Mouse (Mus musculus) stomach, embryonic 15.5 days (tissue): ENCODE data around the gene Mslnl. TPM values are rescaled to one million over a fixed set of nuclear protein-coding genes. Genes with fewer than 3 reads are reported as not detected.

Experiments used
- ATAC-seq: fragments of 200-750 bp; cut with Nextera tagmentation; 2 replicates; pipeline ENCODE4 v1.8.0; 2017; ENCODE audit warnings: low read depth, moderate number of reproducible peaks, moderate TSS enrichment; ENCODE audit not compliant: insufficient read depth, low FRiP score
- H3K27ac ChIP-seq: fragments of 300-500 bp; sonication (generic); 2 replicates; pipeline ENCODE4 v1.5.1; 2015; ENCODE audit warnings: mild to moderate bottlenecking, inconsistent platforms
- H3K27me3 ChIP-seq: fragments of 300-500 bp; sonication (generic); replicated peaks from 2 replicates; pipeline ENCODE4 v1.6.1; 2015; ENCODE audit warnings: inconsistent platforms
- H3K36me3 ChIP-seq: fragments of 300-500 bp; sonication (generic); 2 replicates; pipeline ENCODE4 v1.6.1; 2015; ENCODE audit warnings: inconsistent platforms
- H3K4me1 ChIP-seq: fragments of 300-500 bp; sonication (generic); 2 replicates; pipeline ENCODE4 v1.6.1; 2015; ENCODE audit warnings: inconsistent platforms
- H3K4me2 ChIP-seq: fragments of 300-500 bp; sonication (generic); 2 replicates; pipeline ENCODE4 v1.6.1; 2015; ENCODE audit warnings: mild to moderate bottlenecking, inconsistent platforms
- H3K4me3 ChIP-seq: fragments of 300-500 bp; sonication (generic); replicated peaks from 2 replicates; pipeline ENCODE4 v1.5.1; 2015; ENCODE audit warnings: inconsistent platforms
- H3K9ac ChIP-seq: fragments of 300-500 bp; sonication (generic); 2 replicates; pipeline ENCODE4 v1.6.1; 2015; ENCODE audit warnings: inconsistent platforms
- H3K9me3 ChIP-seq: fragments of 300-500 bp; sonication (generic); 2 replicates; pipeline ENCODE4 v1.6.1; 2016; ENCODE audit warnings: inconsistent platforms
- WGBS: fragments of 180-500 bp; shearing (Covaris S2); methylation state at CpG from one replicate; pipeline ENCODE4 v1.1.7; 2015; 5-methylcytosine and 5-hydroxymethylcytosine counted together
- polyA plus RNA-seq: library from polyadenylated mRNA; unstranded; fragments of >200 nt; fragmentation: Nextera tagmentation; extraction: Ambion mirVana; gene quantifications from 2 replicates; pipeline ENCODE4 v1.2.1, GENCODE M21; 2015

Mslnl gene
- polyA plus RNA-seq, 1 experiment from 2014 or later: not detected

DNA sequence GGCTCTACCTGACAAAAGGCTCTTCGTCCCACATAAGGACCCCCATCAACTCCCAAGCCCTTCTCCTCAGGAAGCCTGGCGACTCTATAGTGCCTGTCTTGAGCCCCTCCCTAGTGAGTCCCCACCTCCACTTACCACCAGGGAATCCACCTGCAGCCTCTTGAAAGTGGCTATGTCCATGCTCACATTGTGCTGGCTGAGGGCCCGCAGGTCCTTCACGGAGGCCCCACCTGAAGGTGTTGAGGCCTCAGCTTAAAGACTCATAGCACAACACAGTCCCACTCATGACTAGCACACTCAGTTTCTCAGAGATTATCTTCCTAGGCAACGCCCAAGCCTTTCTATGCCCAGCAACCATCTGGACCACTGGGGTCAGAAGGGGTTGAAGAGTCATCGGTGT is 13.5 kb downstream of the Mslnl start:
- no peak for ATAC-seq
- Histone ChIP-seq H3K27ac (no peak overlapping the region), H3K27me3 (no peaks in the 10 kb centered on the region), H3K9ac (no peak overlapping the region), H3K9me3 (no peaks in the 10 kb centered on the region), H3K4me2 (no peak overlapping the region), H3K4me3 (no peak overlapping the region), H3K4me1 (peaks cover 6% of the 10 kb centered on the region), H3K36me3 (no peaks in the 10 kb centered on the region)
- WGBS: 84% methylated on average over 6 of the region's 6 CpGs

- Histone ChIP-seq H3K27me3 (no peaks in the 10 kb centered on the region), H3K9me3 (no peaks in the 10 kb centered on the region), H3K4me1 (peaks cover 8% of the 10 kb centered on the region), H3K4me3 (no peak overlapping the region), H3K9ac (no peak overlapping the region), H3K36me3 (no peaks in the 10 kb centered on the region), H3K4me2 (no peak overlapping the region), H3K27ac (no peak overlapping the region)
- WGBS: 17% methylated on average over 5 of the region's 5 CpGs
- ATAC-seq: no peak
These were observed 15.6 kb downstream of the Mslnl start for GRCm38 (mm10) chr17:25751446-25751845.

- Histone ChIP-seq H3K9me3 (no peaks in the 10 kb centered on the region), H3K9ac (no peak within 1 kb of the TSS), H3K27ac (no peak within 1 kb of the TSS), H3K36me3 (no peaks in the 10 kb centered on the region), H3K4me2 (peak within 1 kb of the TSS; percentile 19; the same call in 1 of the 2 replicates), H3K4me1 (peaks cover 11% of the 10 kb centered on the region), H3K4me3 (no peak within 1 kb of the TSS; the same call in 1 of the 2 replicates), H3K27me3 (no peaks in the 10 kb centered on the region)
- ATAC-seq: peak; percentile 25; the same call in 1 of the 2 replicates
- WGBS: 70% methylated on average over 9 of the region's 9 CpGs
These were observed 18.4 kb downstream of the Mslnl start, which contains the start of gene Msln for GRCm38 (mm10) chr17:25754241-25754640. TSS of gene Msln (minus strand) at chr17:25754378.

GRCm38 (mm10) chr17:25755086-25755485 is 19.2 kb downstream of the Mslnl start:
- Histone ChIP-seq H3K36me3 (no peaks in the 10 kb centered on the region), H3K27ac (no peak overlapping the region), H3K4me3 (no peak overlapping the region), H3K4me2 (no peak overlapping the region), H3K9ac (no peak overlapping the region), H3K4me1 (peaks cover 11% of the 10 kb centered on the region), H3K9me3 (no peaks in the 10 kb centered on the region), H3K27me3 (no peaks in the 10 kb centered on the region)
- WGBS: 71% methylated on average over 4 of the region's 4 CpGs
- ATAC-seq: no peak

DNA sequence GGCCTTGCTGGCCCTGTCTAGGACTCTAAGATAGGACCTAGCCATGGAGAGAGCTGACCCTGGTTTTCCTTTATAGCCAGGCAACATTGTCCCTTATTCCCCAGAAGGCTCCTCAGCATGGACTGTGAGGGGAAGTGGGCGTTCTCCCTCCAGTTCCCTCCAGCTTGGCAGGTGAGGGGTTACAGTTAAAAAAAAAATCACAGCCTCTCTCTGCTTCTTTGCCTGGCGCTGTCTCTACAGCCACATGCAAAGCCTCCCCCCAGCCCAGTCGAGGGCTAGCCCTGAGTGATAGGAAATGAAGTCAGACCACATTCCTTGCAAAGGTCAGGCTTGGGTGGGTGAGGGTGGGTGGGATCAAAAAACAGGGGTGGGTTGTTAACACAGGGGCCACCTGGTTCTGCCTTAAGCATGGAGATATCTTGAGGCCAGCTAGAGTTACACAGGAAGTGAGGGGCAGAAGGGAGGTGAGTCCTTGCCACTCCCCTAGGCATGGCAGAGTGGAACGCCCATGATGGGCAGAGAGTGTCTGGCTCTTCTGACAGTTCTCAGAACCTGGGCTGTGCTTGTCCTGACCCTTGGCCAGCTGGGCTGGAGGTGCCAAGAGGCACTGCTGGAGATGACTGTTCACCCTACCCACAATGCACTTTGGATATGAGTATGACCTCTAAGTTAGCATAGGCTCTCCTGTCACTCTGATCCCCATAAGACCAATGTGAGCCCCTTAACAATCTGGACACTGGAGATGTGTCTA is 20.0 kb downstream of the Mslnl start:
- H3K36me3 ChIP-seq: no peaks in the 10 kb centered on the region
- no peaks in the 10 kb centered on the region for H3K27me3 ChIP-seq
- H3K9me3 ChIP-seq: no peaks in the 10 kb centered on the region
- H3K27ac ChIP-seq: peak overlapping the region; percentile 41; the same call in 1 of the 2 replicates
- peaks cover 11% of the 10 kb centered on the region for H3K4me1 ChIP-seq
- 23% methylated on average over 4 of the region's 4 CpGs for WGBS
- no peak overlapping the region for H3K4me3 ChIP-seq
- ATAC-seq: peak; percentile 68
- no peak overlapping the region for H3K4me2 ChIP-seq
- no peak overlapping the region for H3K9ac ChIP-seq

- 59% methylated on average over 9 of the region's 9 CpGs for WGBS
- peak; percentile 37; the same call in 1 of the 2 replicates for ATAC-seq
- no peaks in the 10 kb centered on the region for H3K27me3 ChIP-seq
- peaks cover 6% of the 10 kb centered on the region for H3K4me1 ChIP-seq
- no peak overlapping the region for H3K4me2 ChIP-seq
- H3K9ac ChIP-seq: no peak overlapping the region
- peak overlapping the region; percentile 41 for H3K27ac ChIP-seq
- no peaks in the 10 kb centered on the region for H3K36me3 ChIP-seq
- no peak overlapping the region for H3K4me3 ChIP-seq
- no peaks in the 10 kb centered on the region for H3K9me3 ChIP-seq
These were observed 20.8 kb downstream of the Mslnl start for GRCm38 (mm10) chr17:25756378-25757242.

DNA sequence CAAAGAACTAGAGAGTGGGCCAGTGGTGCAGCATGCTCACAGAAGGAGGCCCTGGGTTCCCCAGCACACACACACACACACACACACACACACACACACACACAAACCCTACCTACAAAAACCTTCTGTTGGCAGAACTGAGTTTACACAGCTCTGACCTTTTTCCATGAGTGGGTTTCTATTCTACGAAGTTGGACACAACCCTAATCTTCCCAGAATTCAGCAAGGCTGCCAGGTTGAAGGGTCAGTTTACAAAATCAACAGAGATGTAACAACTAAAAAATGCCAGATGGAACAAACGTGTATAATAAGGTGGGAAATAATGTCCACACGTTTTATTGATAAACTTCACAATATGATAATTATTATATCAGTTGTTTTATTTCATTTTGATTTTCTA is 21.8 kb downstream of the Mslnl start:
- H3K9ac ChIP-seq: no peak overlapping the region
- no peak overlapping the region for H3K4me2 ChIP-seq
- no peak overlapping the region for H3K4me3 ChIP-seq
- H3K4me1 ChIP-seq: 0 out of 2 replicates have a peak, but pooled peaks cover 5% of the 10 kb centered on the region
- H3K9me3 ChIP-seq: no peaks in the 10 kb centered on the region
- WGBS: 51% methylated on average over 3 of the region's 3 CpGs
- no peak overlapping the region for H3K27ac ChIP-seq
- ATAC-seq: no peak
- no peaks in the 10 kb centered on the region for H3K36me3 ChIP-seq
- H3K27me3 ChIP-seq: no peaks in the 10 kb centered on the region

- Histone ChIP-seq H3K9me3 (no peaks in the 10 kb centered on the region), H3K4me3 (no peak overlapping the region), H3K27ac (no peak overlapping the region), H3K4me1 (0 out of 2 replicates have a peak, but pooled peaks cover 5% of the 10 kb centered on the region), H3K36me3 (no peaks in the 10 kb centered on the region), H3K4me2 (no peak overlapping the region), H3K27me3 (no peaks in the 10 kb centered on the region), H3K9ac (no peak overlapping the region)
- ATAC-seq: no peak
- WGBS: 71% methylated on average over 8 of the region's 8 CpGs
These were observed 24.3 kb downstream of the Mslnl start for GRCm38 (mm10) chr17:25760148-25760547.

DNA sequence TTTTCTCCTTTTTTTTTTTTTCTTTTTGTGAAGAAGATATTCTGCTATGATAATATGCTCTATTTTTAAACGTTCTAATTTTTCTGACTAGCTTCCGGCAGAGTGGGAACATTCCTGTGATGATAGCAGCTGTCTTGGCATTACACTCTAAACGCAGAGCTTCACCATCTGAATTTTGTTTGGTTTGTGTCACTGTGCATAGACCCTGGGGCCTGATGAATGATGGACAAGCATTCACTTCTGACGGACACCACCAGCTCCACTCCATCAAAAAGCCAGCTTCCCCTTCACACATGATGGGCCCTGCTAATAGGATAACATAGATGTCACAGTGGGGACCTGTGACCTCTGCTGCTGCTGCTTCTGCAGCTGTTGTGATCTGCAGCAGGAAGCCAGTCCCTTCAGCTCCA is 25.7 kb downstream of the Mslnl start:
- Histone ChIP-seq H3K9ac (no peak overlapping the region), H3K27me3 (no peaks in the 10 kb centered on the region), H3K27ac (no peak overlapping the region), H3K4me3 (no peak overlapping the region), H3K4me1 (0 out of 2 replicates have a peak, but pooled peaks cover 2% of the 10 kb centered on the region), H3K4me2 (no peak overlapping the region), H3K9me3 (no peaks in the 10 kb centered on the region), H3K36me3 (no peaks in the 10 kb centered on the region)
- ATAC-seq: no peak
- WGBS: 25% methylated on average over 4 of the region's 4 CpGs

- H3K27ac ChIP-seq: no peak overlapping the region
- no peaks in the 10 kb centered on the region for H3K9me3 ChIP-seq
- H3K4me3 ChIP-seq: no peak overlapping the region
- H3K36me3 ChIP-seq: no peaks in the 10 kb centered on the region
- WGBS: 50% methylated on average over 3 of the region's 3 CpGs
- H3K27me3 ChIP-seq: no peaks in the 10 kb centered on the region
- H3K4me2 ChIP-seq: no peak overlapping the region
- H3K9ac ChIP-seq: no peak overlapping the region
- H3K4me1 ChIP-seq: no peaks in the 10 kb centered on the region
- no peak for ATAC-seq
These were observed 26.7 kb downstream of the Mslnl start for GRCm38 (mm10) chr17:25762591-25762990.

- Histone ChIP-seq H3K9ac (no peak overlapping the region), H3K27me3 (no peaks in the 10 kb centered on the region), H3K27ac (no peak overlapping the region), H3K4me1 (no peaks in the 10 kb centered on the region), H3K9me3 (no peaks in the 10 kb centered on the region), H3K4me2 (no peak overlapping the region), H3K36me3 (no peaks in the 10 kb centered on the region), H3K4me3 (no peak overlapping the region)
- 75% methylated on average over 5 of the region's 5 CpGs for WGBS
- ATAC-seq: no peak
These were observed 30.0 kb downstream of the Mslnl start for GRCm38 (mm10) chr17:25765886-25766285.

DNA sequence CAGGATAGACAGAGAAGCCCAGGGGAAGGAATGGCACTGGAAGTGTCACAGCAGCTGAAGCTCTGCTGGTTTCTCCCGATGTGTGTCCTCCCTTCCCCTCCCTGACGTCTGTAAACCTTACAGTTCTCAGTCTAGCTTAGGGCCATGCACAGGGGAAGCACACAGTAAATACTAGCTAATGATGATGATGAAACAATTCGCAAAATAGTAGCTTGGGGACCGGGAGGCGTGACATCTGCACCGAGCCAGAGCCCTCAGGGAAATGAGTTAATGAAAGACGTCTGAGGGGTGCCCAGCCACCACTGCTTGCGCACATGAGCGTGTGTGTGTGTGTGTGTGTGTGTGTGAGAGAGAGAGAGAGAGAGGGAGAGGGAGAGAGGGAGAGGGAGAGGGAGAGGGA is 33.5 kb downstream of the Mslnl start:
- Histone ChIP-seq H3K4me3 (no peak overlapping the region), H3K9ac (no peak overlapping the region), H3K27ac (no peak overlapping the region), H3K9me3 (no peaks in the 10 kb centered on the region), H3K27me3 (no peaks in the 10 kb centered on the region), H3K4me2 (no peak overlapping the region), H3K36me3 (no peaks in the 10 kb centered on the region), H3K4me1 (peaks cover 7% of the 10 kb centered on the region)
- 57% methylated on average over 9 of the region's 9 CpGs for WGBS
- no peak for ATAC-seq
